Mouse (Mus musculus): ENCODE measurements around the gene Acadvl.

Gene Acadvl

GRCm38 (mm10) chr11:69980196-69981140 lies 34.7 kb downstream of the Acadvl start:
- peak; percentile 90 for DNase-seq (ENCODE audit: low spot score)

DNA sequence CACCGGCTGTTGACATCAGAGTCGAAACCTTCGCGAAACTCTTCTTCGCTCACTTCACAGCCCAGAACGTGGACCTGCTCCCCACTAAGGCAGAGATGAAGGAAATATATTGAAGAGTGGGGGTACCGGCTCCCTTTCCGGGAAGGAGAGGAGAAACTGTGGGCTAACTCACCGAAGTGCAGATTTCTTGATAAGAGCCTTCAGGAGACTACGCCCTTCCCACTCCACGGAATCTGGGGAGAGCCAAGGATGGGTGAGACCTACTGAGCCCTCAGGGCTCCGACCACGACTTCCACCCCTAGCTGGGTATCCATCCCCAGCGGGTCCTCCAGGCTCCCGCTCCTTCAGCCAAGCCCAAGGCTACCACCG lies 35.4 kb downstream of the Acadvl start:
- DNase-seq (ENCODE audit: low spot score), result no peak

- no peak for DNase-seq (ENCODE audit: low spot score)
These were observed 38.9 kb downstream of the Acadvl start for GRCm38 (mm10) chr11:69976271-69976670.

DNA sequence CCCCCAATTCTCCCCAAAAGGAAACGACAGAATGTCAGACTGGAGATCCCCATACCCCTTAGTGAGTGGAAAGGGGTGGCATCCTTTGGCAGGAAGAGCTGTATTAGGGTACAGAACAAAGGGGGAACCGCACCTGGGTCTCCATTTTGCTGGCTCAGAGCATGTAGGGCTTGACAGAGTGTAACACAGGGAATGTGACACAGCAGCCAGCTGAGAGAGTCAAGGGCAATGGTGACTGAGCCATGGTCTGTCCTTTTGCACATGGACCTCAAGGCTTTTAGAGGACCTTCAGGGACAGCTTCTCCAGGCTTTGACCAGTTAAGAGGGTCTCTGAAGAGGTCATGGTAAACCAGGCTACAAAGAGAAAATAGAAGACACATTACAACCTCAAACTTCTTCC lies 40.3 kb downstream of the Acadvl start:
- DNase-seq (ENCODE audit: low spot score), result no peak

DNA sequence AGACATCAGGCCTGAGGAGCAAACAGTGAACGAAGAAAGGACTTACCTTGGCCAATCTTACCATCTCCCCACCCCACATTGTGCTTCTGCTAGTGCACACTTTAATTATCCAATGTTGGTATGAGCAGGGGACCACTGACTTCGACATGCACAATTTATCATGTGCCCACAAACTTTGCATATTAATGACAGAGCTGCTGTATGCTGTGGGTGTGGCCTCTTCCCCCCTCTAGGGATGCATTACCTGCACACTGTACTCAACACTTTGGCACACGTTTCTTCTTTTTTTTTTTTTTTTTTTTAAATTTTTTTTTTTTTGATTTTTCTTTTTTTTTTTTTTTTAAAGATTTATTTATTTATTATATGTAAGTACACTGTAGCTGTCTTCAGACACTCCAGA lies 44.4 kb downstream of the Acadvl start:
- DNase-seq (ENCODE audit: low spot score), result no peak

GRCm38 (mm10) chr11:69970222-69970621 lies 45.0 kb downstream of the Acadvl start:
- DNase-seq (ENCODE audit: low spot score), result no peak

GRCm38 (mm10) chr11:69968793-69969192 lies 46.4 kb downstream of the Acadvl start:
- no peak for DNase-seq (ENCODE audit: low spot score)

DNA sequence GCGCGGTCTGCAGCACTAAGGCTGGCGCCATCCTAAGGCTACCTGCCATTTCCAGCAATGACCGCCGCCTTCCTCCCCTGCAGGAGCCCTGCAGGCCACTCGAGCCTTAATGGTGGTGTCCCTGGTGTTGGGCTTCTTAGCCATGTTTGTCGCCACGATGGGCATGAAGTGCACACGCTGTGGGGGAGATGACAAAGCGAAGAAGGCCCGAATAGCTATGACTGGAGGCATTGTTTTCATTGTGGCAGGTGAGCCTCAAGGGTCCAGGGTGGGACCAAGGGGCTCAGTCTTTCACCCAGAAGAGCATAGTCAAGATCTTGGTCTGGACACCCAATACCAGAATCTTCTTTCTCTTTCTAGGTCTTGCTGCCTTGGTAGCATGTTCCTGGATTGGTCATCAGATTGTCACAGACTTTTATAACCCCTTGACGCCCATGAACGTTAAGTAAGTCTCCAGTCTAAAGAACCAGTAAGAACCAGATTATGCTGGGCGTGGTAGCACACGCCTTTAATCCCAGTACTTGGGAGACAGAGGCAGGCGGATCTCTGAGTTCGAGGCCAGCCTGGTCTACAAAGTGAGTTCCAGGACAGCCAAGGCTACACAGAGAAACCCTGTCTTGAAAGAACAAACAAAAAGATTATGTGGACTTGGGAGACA lies 48.2 kb downstream of the Acadvl start:
- no peak for DNase-seq (ENCODE audit: low spot score)

- DNase-seq (ENCODE audit: low spot score), result no peak
These were observed 49.0 kb downstream of the Acadvl start for GRCm38 (mm10) chr11:69966006-69966859.

DNA sequence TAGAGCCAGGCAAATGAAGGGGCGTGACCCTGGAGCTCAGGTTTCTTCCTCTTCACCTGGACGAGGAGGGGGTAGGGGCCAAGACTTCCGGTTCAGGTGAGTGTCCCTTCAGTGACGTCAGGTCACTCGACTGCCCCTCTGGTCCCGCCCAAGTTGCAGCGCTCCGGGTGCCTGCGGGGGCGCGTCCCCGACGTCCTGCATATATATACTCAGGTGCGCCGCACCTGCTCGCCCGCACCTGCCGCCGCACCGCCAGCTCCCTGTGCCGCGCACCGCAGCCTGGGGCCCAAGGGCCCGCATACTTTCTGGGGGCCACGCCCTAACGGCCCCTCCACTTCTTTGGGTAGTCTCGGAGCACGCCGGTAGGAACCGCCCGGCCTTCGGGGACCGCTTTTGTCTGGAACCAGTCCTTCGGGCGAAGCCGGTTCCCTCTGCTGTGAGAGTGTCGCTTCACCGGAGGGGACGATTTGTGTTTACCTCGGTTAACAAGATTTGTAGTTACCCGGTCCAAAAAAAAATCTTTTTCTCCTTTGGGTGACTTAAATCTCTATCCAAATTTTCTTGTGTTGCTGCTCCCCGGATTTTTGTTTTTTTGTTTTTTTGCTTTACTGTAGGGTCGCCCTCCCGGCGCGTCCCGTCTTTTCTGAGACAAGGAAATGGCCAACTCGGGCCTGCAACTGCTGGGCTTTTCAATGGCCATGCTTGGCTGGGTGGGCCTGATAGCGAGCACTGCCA lies 49.8 kb downstream of the Acadvl start:
- no peak for DNase-seq (ENCODE audit: low spot score)

GRCm38 (mm10) chr11:69964650-69965270 lies 50.5 kb downstream of the Acadvl start, which contains the start of gene Cldn7:
Gene Cldn7, plus strand, starts transcription at chr11:69964779.
- no peak for DNase-seq (ENCODE audit: low spot score)

- no peak for DNase-seq (ENCODE audit: low spot score)
These were observed 53.4 kb downstream of the Acadvl start for GRCm38 (mm10) chr11:69961841-69962240.

DNA sequence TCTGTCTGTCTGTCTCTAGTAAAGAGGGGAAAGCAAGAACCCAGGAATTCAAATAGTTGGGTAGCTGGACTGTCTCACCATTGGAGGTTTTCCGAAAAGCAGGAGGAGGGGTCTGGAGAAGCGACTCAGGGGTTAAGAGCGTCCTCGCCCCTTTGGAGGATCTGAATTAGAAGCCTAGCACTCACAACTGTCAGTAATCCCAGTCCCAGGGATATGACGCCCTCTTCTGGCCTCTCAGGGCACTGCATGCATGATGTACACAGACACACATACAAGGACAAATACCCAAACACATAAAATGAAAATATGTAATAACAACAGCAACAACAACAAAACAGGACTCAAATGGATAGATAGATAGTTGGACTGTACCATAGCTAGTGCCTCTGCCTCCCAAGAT lies 54.6 kb downstream of the Acadvl start:
- no peak for DNase-seq (ENCODE audit: low spot score)

All from T-cell, adult 2 months (primary cell).